Mouse (Mus musculus): ENCODE measurements around the gene Derl3. TPM values are rescaled to one million over a fixed set of nuclear protein-coding genes. Genes with fewer than 3 reads are reported as not detected.
"Not testable (repeated sequence)": the region's sequence is repeated elsewhere in the genome, so short reads cannot be mapped to it uniquely, and the experiment has no call there.

The Derl3 gene
- polyA plus RNA-seq, 1 experiment from 2014 or later = 2.6 TPM

DNA sequence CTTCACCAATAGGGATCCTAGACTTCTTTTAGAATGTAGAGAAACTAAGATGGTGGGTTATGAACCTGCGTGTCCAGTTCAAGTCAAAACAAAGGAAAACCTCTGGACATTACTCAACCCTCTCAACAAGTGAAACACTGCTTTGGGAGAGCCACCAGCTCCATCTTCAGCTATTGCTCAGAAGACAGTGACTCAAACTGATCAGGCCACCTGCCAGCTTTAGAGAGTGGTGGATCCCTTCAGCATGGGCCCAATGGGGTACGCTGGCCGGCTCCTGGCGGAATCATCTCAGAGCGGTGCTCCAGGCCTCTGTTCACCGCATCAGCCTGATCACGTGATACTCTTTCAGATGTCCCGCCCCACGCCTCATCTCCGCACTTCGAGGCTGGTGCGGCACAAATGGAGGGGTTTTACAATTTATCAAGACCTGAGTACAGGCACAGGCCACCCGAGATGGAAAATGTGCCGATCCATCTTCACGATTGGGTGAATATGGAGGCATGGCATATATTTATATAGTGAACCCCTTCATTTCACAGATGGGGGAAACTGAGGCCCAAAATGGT is 37.7 kb upstream of the Derl3 start:
- H3K27ac ChIP-seq = no peak overlapping the region
- H3K36me3 ChIP-seq = peaks cover 19% of the 10 kb centered on the region
- H3K27me3 ChIP-seq = no peaks in the 10 kb centered on the region
- no peak overlapping the region for H3K4me2 ChIP-seq
- 87% methylated on average over 15 of the region's 15 CpGs for WGBS
- H3K9ac ChIP-seq = no peak overlapping the region
- no peak for ATAC-seq (ENCODE audit: insufficient number of reproducible peaks, insufficient read depth, low FRiP score, low TSS enrichment, low read depth)
- H3K4me3 ChIP-seq = no peak overlapping the region
- peaks cover 34% of the 10 kb centered on the region for H3K4me1 ChIP-seq
- no peaks in the 10 kb centered on the region for H3K9me3 ChIP-seq

DNA sequence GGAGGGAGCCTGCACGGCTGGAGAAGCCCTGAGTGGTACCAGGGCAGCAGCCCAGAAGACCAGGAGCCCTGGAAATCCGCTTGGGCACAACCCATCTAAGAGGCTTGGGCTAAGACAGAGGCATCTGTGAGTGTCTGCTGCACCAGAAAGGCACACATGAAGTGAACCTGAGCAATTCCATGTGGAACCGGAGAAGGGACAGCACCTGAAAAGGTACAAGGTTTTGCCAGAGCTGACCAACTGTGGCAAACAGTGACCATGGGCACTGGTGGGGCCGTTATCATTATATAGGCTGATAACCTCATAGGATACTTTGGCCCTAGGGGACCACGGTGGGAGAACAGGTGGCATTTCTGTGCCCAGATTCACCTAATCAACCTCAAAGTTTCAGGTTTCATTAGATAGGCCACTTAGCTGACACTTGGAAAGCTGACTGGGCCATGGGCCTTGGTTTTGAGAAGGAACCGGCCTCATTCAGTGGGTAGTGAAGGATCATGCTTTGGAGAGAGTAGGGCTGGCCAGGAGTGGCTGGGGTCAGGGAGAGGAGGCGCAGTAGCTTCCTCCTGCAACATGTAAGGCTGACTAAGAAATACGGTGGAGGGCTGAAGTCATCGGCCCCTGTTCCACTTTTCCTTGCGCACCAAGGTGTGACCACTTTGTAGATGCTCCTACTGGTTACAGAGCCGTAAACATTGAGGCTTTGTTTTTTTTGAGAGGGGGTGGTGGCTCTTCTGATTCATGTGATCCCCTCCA is 36.9 kb upstream of the Derl3 start:
- H3K9ac ChIP-seq = no peak overlapping the region
- peaks cover 19% of the 10 kb centered on the region for H3K36me3 ChIP-seq
- H3K9me3 ChIP-seq = no peaks in the 10 kb centered on the region
- H3K4me2 ChIP-seq = no peak overlapping the region
- no peak overlapping the region for H3K27ac ChIP-seq
- no peak for ATAC-seq (ENCODE audit: insufficient number of reproducible peaks, insufficient read depth, low FRiP score, low TSS enrichment, low read depth)
- H3K4me3 ChIP-seq = no peak overlapping the region
- WGBS = 77% methylated on average over 11 of the region's 11 CpGs
- H3K4me1 ChIP-seq = peaks cover 34% of the 10 kb centered on the region
- H3K27me3 ChIP-seq = no peaks in the 10 kb centered on the region

DNA sequence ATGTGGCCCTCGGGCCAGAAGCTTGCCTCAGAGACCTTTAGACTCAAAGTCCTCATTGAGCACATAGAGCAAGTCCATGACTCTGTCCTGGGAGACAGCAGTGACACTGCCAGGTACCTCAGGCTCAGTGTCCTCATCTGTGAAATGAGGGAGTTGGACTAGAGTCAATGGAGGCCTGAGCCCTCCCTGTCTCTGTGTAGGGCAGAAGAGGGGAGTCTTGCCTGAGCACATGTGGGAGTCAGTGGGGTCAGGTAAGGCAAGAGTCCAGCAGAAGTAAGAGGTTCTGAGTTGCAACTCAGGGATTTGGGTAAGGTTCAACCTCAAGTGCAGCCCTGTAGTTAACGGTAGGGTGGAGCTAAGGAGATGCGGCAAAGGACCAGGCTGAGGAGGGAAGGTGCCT is 36.2 kb upstream of the Derl3 start:
- Histone ChIP-seq H3K4me1 (peaks cover 29% of the 10 kb centered on the region), H3K4me2 (no peak overlapping the region), H3K9ac (no peak overlapping the region), H3K9me3 (no peaks in the 10 kb centered on the region), H3K27me3 (no peaks in the 10 kb centered on the region), H3K4me3 (no peak overlapping the region), H3K36me3 (peaks cover 19% of the 10 kb centered on the region), H3K27ac (no peak overlapping the region)
- ATAC-seq (ENCODE audit: insufficient number of reproducible peaks, insufficient read depth, low FRiP score, low TSS enrichment, low read depth) = no peak
- WGBS = 75% methylated on average over 3 of the region's 3 CpGs

DNA sequence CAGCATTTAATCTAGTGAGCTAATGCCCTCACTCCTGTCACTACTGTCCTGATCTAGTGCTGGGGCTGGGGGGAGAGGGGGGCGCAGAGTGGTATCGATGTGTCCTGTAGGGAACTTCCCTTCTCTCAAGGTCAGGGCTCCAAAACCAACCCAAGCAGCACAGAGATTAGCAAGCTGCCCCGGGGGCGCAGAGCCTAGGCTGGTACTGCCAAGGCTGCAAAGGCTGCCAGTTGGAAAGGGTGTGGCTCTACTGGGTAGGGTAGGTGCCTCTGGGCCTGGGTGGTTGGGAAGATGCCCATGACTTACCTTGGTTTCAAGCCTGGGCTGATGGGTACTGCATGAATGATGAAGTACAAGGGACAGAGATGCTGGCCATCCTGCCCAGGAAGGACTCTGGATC is 35.6 kb upstream of the Derl3 start:
- Histone ChIP-seq H3K4me3 (no peak overlapping the region), H3K4me2 (no peak overlapping the region), H3K9me3 (no peaks in the 10 kb centered on the region), H3K27ac (no peak overlapping the region), H3K4me1 (peaks cover 29% of the 10 kb centered on the region), H3K9ac (no peak overlapping the region), H3K27me3 (no peaks in the 10 kb centered on the region), H3K36me3 (peaks cover 19% of the 10 kb centered on the region)
- 96% methylated on average over 4 of the region's 4 CpGs for WGBS
- no peak for ATAC-seq (ENCODE audit: insufficient number of reproducible peaks, insufficient read depth, low FRiP score, low TSS enrichment, low read depth)

DNA sequence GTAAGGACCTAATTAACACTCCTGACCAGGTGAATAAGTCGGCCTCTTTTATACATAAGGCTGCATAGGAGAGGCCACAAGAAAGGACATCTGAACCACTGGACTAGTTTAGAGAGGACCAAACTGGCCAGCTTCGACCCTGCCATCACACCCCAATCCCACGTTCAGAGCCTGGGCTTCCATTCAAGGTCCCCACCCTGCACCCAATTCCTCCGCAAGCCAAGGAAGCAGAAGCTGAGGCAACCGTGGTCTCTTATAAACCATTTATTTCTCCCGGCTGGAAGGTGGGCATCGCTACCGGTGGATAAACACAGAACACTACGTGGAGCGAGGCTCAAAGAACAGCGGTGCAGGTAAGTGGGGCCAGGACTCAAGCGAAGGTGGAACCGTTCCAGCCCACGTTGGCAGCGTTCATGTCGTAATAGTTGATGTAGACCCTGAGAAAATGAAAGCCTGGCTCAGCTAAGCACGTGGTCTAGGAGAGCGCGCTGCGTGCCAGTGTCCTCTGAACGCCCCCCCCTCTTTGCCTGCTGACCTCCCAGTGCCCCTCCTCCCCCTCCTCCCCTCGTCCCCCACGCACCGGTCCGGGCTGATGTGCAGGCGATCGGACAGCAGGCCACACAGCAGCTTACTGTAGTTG is 34.0 kb upstream of the Derl3 start:
- no peaks in the 10 kb centered on the region for H3K27me3 ChIP-seq
- H3K9ac ChIP-seq = peak overlapping the region; percentile 90
- peak overlapping the region; percentile 80 for H3K4me2 ChIP-seq
- H3K36me3 ChIP-seq = peaks cover 19% of the 10 kb centered on the region
- peak overlapping the region; percentile 72 for H3K4me3 ChIP-seq
- peaks cover 29% of the 10 kb centered on the region for H3K4me1 ChIP-seq
- H3K27ac ChIP-seq = peak overlapping the region; percentile 95
- WGBS = 3% methylated on average over 27 of the region's 27 CpGs
- no peaks in the 10 kb centered on the region for H3K9me3 ChIP-seq
- ATAC-seq (ENCODE audit: insufficient number of reproducible peaks, insufficient read depth, low FRiP score, low TSS enrichment, low read depth) = peak; percentile 59

DNA sequence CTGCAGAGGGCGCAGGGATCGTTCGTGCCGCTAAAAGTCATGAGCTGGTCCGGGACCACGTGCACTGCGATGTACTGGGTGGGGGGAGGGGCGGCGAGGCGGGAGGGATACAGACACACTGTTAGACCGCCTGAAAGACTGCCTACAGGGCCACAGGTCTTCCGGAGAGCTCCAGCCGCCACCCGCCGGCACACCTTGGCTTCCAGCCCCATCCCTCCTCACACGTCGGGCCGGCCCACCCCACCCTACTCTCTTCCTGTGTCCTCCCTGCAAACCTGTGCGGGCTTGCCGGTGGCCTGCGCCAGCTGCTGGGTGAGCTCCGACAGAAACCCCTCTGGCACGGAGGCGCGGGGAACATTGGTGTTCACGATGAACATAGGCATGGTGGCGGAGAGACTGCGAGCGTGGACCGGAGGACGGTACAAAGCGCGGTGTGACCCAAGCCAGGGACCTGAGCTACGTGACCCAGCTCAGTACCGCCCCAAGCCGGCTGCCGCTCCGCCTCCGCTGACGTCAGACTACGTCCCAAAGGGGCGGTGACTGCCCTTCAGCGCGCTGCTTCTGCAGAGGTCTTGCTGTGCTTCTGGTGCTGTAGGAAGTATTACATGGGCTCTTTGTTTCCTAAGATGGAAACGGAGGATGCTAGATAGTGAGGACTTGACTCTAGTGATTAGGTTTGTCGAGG is 33.3 kb upstream of the Derl3 start, which contains the start of gene Mif:
Gene Mif (minus strand): TSS at position 455 of the 685 bp plus-strand sequence.
- H3K27ac ChIP-seq = peak within 1 kb of the TSS; percentile 95
- H3K36me3 ChIP-seq = peaks cover 19% of the 10 kb centered on the region
- peak within 1 kb of the TSS; percentile 90 for H3K9ac ChIP-seq
- not testable (repeated sequence) for H3K9me3 ChIP-seq, H3K27me3 ChIP-seq
- peak within 1 kb of the TSS; percentile 72 for H3K4me3 ChIP-seq
- peaks cover 29% of the 10 kb centered on the region for H3K4me1 ChIP-seq
- peak within 1 kb of the TSS; percentile 80 for H3K4me2 ChIP-seq
- peak; percentile 96 for ATAC-seq (ENCODE audit: insufficient number of reproducible peaks, insufficient read depth, low FRiP score, low TSS enrichment, low read depth)
- under 1% methylated on average over 46 of the region's 46 CpGs for WGBS

DNA sequence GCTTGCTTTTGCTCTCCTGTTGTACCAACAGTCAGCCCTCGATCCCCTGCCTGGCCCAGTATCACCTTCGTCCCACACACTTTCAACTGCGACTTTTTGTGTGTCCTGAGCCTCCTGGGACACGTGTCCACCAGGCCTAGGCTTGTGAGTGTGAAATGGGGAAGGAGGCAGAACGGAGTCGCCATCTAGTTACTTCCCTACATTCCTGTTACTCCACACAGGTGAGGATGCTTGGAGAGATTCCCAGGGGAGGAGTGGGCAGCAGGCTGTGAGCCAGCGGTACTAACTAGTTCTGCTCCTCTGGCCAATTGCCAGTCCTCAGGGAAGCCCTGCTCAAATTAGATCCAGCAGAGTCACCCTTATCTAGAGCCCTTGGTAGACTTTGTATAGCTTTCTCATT is 32.5 kb upstream of the Derl3 start:
- no peak for ATAC-seq (ENCODE audit: insufficient number of reproducible peaks, insufficient read depth, low FRiP score, low TSS enrichment, low read depth)
- Histone ChIP-seq H3K4me3 (0 out of 2 replicates have a peak overlapping the region, but pooled peaks have one; percentile 72), H3K27me3 (no peaks in the 10 kb centered on the region), H3K4me2 (peak overlapping the region; percentile 80), H3K9me3 (no peaks in the 10 kb centered on the region), H3K27ac (peak overlapping the region; percentile 95), H3K4me1 (peaks cover 29% of the 10 kb centered on the region), H3K36me3 (peaks cover 19% of the 10 kb centered on the region), H3K9ac (peak overlapping the region; percentile 90)
- WGBS = 30% methylated on average over 7 of the region's 7 CpGs

DNA sequence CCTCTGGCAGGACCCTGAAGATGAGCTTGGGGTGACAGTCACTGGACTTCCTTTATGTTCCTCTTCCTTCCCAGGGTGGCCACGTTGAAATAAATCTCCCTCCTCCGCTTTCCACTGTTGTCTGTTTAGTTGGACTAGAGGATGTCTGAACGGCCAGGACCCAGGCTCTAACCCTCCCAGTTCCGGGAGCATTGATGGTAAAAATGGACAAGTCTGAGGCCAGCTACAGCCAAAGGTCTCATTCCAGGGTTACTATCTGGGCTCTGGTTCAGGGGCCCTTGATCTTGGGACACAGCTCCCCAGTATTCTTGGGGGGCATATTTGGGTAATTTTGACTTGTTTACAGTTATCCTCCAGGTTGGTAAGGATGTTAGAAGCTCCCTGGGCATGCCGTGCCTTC is 31.6 kb upstream of the Derl3 start:
- peaks cover 29% of the 10 kb centered on the region for H3K4me1 ChIP-seq
- no peak overlapping the region for H3K4me2 ChIP-seq
- no peak overlapping the region for H3K9ac ChIP-seq
- no peaks in the 10 kb centered on the region for H3K9me3 ChIP-seq
- H3K36me3 ChIP-seq = peaks cover 19% of the 10 kb centered on the region
- 78% methylated on average over 5 of the region's 5 CpGs for WGBS
- ATAC-seq (ENCODE audit: insufficient number of reproducible peaks, insufficient read depth, low FRiP score, low TSS enrichment, low read depth) = no peak
- no peaks in the 10 kb centered on the region for H3K27me3 ChIP-seq
- no peak overlapping the region for H3K4me3 ChIP-seq
- H3K27ac ChIP-seq = no peak overlapping the region

DNA sequence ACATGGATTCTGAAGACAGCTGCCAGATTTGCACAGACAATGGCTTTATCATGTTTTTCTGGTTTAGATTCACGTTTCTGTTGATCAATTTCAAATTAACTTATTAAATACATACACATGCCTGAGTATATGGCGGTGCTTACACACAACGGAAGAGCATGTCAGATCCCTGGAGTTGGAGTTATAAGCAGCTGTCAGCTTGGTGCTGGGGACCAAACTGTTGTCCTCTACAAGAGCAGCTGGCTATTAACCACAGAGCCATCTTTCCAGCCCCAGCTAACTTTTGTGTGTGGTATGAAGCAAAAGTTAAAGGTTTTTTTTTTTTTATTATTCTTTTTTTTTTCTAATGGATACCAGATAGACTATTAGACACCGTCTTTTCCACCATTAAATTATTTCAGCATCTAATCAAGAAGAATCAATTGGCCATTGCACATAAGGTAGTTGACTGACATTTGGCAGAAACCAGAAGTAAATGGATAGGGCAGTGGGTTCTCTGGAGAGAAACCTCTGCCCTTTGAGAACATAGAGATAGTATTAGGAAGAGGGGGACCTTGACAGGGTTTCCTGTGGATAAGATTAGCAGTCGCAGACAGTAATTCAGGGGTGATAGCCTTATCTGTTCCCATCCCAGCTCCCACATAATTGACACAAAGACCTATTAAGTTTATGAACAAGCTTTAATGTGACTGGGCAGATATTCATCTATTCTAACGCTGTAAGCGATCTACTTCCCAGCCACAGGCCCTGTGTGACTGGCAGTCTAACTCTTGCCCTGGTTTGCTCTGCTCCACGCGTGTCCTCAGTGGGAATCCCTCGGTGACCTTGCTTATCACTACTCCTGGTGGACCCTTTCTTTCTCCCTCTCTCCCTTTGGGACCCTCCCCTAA is 20.9 kb upstream of the Derl3 start:
- H3K4me3 ChIP-seq = peak overlapping the region; percentile 36
- no peak for ATAC-seq (ENCODE audit: insufficient number of reproducible peaks, insufficient read depth, low FRiP score, low TSS enrichment, low read depth)
- peak overlapping the region; percentile 67 for H3K4me2 ChIP-seq
- H3K27me3 ChIP-seq = no peaks in the 10 kb centered on the region
- peak overlapping the region; percentile 71 for H3K27ac ChIP-seq
- peaks cover 12% of the 10 kb centered on the region for H3K4me1 ChIP-seq
- 34% methylated on average over 10 of the region's 10 CpGs for WGBS
- H3K36me3 ChIP-seq = no peaks in the 10 kb centered on the region
- H3K9ac ChIP-seq = peak overlapping the region; percentile 59; the same call in 1 of the 2 replicates
- no peaks in the 10 kb centered on the region for H3K9me3 ChIP-seq

DNA sequence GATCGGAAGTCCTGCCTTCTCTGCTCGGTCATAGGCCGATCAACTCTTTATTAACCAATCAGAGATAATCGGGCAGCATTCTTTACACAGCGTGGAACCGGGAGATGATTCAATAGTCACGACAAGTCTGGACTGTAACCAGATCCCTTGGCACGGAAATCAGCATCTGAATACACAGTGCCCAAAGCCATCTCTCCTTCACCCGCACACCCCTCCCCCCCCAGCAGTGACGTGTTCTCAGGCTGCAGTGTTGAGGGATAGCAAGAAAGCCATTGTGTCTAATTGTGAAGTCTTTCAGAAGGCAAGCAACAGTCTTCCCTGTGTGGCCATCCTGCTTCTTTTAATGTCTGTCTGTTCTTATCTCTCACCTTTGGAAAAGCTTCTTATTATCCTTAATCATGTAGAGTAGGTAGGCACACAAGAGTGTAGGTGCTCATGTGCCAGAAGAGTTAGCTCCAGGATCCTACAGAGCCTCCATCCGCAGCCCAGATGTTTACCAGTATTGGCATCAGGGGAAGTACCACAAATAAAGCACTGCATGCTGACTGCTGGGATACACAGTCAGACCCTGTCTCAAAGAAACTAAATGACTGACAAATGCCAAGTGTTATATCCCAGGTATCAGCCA is 20.2 kb upstream of the Derl3 start:
- peaks cover 12% of the 10 kb centered on the region for H3K4me1 ChIP-seq
- no peaks in the 10 kb centered on the region for H3K9me3 ChIP-seq
- WGBS = 2% methylated on average over 11 of the region's 11 CpGs
- no peaks in the 10 kb centered on the region for H3K36me3 ChIP-seq
- H3K27me3 ChIP-seq = no peaks in the 10 kb centered on the region
- peak overlapping the region; percentile 71 for H3K27ac ChIP-seq
- peak overlapping the region; percentile 36 for H3K4me3 ChIP-seq
- peak; percentile 97 for ATAC-seq (ENCODE audit: insufficient number of reproducible peaks, insufficient read depth, low FRiP score, low TSS enrichment, low read depth)
- peak overlapping the region; percentile 67 for H3K4me2 ChIP-seq
- peak overlapping the region; percentile 59 for H3K9ac ChIP-seq

Measured in embryonic facial prominence, embryonic 13.5 days (tissue).